Mouse (Mus musculus) splenic B cell, adult 2 months (primary cell): ENCODE measurements around the gene Psmd7.

Experiments used
- DNase-seq: peaks from one replicate; pipeline ENCODE4 v3.0.0-alpha.2; 2011; ENCODE audit warnings: low read depth, low spot score
- H3K27me3 ChIP-seq: 2 replicates; pipeline ENCODE4 v1.6.1; 2012; ENCODE audit warnings: mild to moderate bottlenecking, low read length, moderate library complexity, mixed read lengths; ENCODE audit not compliant: control insufficient read depth, poor library complexity, insufficient read depth, severe bottlenecking
- H3K36me3 ChIP-seq: 2 replicates; pipeline ENCODE4 v1.6.1; 2012; ENCODE audit warnings: mild to moderate bottlenecking, low read length, moderate library complexity, mixed read lengths; ENCODE audit not compliant: control insufficient read depth, poor library complexity, insufficient read depth, severe bottlenecking

Psmd7 gene

DNA sequence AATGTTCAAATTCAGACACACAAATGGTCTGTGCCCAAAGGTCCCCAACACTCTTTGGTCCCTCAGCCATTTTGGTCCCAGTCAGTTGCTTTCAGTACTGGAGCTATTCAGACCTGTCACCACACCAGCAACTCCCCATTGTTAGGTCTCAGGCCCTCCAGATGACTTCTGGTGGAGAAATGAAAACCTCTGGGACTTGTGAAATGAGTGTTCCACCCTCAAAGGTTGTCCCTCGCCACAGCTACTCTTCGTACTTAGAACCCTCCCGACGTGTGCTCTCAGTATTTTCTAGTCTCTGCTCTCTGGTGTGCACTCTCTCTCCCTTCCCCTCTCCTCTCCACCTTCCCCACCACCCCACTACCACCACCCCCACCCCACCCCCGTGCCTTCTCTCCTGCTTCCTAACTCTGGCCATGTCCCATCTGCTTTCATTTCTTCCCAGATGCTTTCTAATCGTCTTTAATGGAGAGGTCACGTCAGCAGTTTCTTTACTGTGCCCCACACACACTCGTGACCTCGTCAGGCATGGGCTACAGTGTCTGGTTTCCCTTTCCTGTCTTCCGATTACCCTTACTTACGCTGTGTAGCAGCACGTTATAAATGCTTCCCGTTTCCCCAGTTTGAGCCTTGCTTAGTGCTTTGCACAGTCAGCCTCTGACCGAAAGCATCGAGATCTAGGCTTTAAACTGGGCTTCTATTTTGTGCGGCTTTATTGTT lies 27.3 kb downstream of the Psmd7 start:
- no peaks in the 10 kb centered on the region for H3K27me3 ChIP-seq
- DNase-seq, result peak; percentile 75

GRCm38 (mm10) chr8:107556511-107556936 lies 31.7 kb downstream of the Psmd7 start:
- no peaks in the 10 kb centered on the region for H3K27me3 ChIP-seq
- H3K36me3 ChIP-seq, result peaks cover 3% of the 10 kb centered on the region
- DNase-seq, result peak; percentile 37

More for the DNA sequence above, 27.3 kb downstream of the Psmd7 start:
- peaks cover 3% of the 10 kb centered on the region for H3K36me3 ChIP-seq

DNA sequence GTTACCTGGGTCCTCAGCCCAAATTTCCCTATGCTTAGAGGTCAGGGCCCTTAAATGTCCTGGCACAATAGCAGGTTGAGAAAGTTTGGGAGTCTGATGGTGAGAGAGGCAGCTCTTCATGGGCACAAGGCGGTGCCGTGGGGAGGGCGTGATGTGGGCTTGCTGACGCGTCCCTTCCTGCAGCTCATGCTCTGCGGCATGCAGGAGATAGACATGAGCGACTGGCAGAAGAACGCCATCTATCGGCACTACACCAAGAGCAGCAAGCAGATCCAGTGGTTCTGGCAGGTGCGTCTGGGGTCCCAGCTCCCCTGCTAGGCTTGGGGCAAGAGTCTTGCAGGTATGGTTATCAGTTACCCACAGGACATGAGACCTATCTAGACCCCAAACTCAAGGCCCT lies 33.0 kb downstream of the Psmd7 start:
- DNase-seq, result peak; percentile 59
- peaks cover 4% of the 10 kb centered on the region for H3K36me3 ChIP-seq
- H3K27me3 ChIP-seq, result no peaks in the 10 kb centered on the region

DNA sequence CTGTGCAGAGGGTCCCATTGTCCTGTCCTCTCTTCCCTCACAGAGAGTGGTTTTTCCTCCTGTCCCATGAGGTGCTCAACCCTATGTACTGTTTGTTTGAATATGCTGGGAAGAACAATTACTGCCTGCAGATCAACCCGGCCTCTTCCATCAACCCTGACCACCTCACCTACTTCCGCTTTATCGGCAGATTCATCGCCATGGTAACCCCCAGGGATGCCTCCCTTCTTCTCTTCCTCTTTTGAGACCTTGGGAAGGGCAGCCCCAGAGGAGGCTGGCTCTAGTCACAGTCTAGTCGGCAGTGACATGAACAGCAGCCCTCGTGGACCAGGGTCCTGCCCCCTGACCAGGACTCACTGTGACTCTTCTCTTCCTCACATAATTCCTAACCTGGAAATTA lies 36.0 kb downstream of the Psmd7 start:
- peak; percentile 78 for DNase-seq
- Histone ChIP-seq H3K36me3 (peaks cover 9% of the 10 kb centered on the region), H3K27me3 (no peaks in the 10 kb centered on the region)

DNA sequence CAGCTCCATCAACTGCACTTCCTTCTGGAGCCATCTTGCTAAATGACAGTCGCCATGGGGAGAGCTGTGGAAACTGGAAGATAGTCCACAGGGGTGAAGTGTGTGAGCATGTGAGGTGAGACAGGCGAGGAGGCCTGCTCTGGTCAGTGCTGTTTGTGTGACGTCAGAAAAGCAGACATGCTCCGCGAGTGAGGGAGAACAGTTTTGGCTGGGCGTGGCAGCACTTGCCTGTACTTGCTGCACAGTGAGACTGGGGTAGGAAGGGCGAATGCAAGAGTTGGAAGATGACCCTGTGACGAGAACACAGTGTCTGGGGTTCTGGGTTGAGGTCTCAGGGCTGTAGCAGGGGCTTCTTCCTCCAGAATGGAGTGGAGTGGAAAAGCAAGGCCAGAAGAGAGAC lies 41.4 kb downstream of the Psmd7 start:
- DNase-seq, result no peak
- Histone ChIP-seq H3K27me3 (no peaks in the 10 kb centered on the region), H3K36me3 (peaks cover 12% of the 10 kb centered on the region)

GRCm38 (mm10) chr8:107546154-107546553 lies 42.1 kb downstream of the Psmd7 start:
- DNase-seq, result no peak
- Histone ChIP-seq H3K36me3 (peaks cover 12% of the 10 kb centered on the region), H3K27me3 (no peaks in the 10 kb centered on the region)

DNA sequence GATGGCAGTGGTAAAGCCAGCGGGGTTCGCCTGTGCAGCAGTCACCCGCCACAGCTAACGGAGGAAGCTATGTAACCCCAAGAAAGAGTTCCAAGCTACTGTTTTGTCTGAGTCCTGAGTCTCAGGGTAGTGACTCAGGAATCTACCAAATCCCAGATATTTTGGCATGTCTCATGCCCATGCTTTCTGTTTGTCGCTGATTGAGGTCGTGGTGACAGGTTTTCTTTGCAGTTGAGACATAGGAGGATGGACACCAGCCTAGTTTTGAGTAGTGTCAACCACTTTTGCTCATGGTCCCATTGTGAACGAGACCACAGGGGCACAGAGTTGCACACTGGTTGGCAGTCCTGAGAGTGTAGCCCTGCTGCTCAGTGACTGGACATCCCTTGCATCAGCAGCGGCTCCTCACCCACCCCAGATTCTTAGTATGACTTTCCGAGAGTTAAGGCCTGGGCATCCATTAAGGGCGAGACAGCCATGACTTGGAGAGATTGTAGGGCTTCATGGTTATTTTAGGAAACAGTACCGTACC lies 42.6 kb downstream of the Psmd7 start:
- no peak for DNase-seq
- no peaks in the 10 kb centered on the region for H3K27me3 ChIP-seq
- H3K36me3 ChIP-seq, result peaks cover 12% of the 10 kb centered on the region

- peaks cover 7% of the 10 kb centered on the region for H3K36me3 ChIP-seq
- H3K27me3 ChIP-seq, result no peaks in the 10 kb centered on the region
- DNase-seq, result no peak
These were observed 43.6 kb downstream of the Psmd7 start for GRCm38 (mm10) chr8:107544651-107545174.

- DNase-seq, result no peak
- Histone ChIP-seq H3K36me3 (peaks cover 7% of the 10 kb centered on the region), H3K27me3 (no peaks in the 10 kb centered on the region)
These were observed 44.1 kb downstream of the Psmd7 start for GRCm38 (mm10) chr8:107544211-107544610.

DNA sequence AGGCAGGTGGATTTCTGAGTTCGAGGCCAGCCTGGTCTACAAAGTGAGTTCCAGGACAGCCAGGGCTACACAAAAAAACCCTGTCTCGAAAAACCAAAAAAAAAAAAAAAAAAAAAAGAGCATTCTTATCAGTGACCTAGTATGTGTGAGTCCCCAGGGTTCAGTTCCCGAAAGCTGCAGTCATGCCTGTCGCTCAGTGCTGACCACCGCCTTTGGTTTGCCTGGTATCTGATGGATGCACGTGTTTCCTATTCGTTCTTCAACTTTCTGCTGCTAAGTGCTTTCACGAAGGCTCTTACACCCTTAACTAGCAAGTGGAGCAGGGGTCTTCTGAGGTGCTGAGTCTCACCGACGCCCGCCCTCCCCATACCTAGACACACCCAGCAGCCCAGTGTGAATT lies 44.5 kb downstream of the Psmd7 start:
- Histone ChIP-seq H3K27me3 (no peaks in the 10 kb centered on the region), H3K36me3 (peaks cover 6% of the 10 kb centered on the region)
- no peak for DNase-seq

DNA sequence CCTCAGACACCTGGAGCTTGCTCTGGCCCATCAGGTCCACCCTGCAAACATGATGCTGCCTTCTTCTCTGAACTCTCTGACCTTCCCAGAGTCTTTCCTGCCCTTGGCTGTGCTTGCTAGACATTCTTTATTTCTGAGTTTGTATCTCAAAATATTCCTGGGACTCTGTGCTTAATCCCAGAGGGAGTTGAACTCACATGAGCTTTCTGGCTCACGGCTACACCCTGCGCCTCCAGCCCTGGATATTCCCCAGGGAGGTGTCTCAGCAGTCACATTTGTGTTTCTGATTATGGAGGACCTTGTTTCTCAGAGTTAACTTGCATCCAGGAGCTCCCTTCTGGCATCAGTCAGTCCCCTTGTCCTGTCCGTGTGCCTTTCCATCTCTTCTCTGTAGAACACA lies 46.1 kb downstream of the Psmd7 start:
- no peak for DNase-seq
- Histone ChIP-seq H3K27me3 (no peaks in the 10 kb centered on the region), H3K36me3 (peaks cover 4% of the 10 kb centered on the region; the same call in 1 of the 2 replicates)

- Histone ChIP-seq H3K36me3 (peaks cover 4% of the 10 kb centered on the region; the same call in 1 of the 2 replicates), H3K27me3 (no peaks in the 10 kb centered on the region)
- DNase-seq, result no peak
These were observed 46.9 kb downstream of the Psmd7 start for GRCm38 (mm10) chr8:107541369-107541768.

- Histone ChIP-seq H3K27me3 (no peaks in the 10 kb centered on the region), H3K36me3 (peaks cover 4% of the 10 kb centered on the region; the same call in 1 of the 2 replicates)
- DNase-seq, result no peak
These were observed 47.6 kb downstream of the Psmd7 start for GRCm38 (mm10) chr8:107540623-107541022.

- peaks cover 4% of the 10 kb centered on the region; the same call in 1 of the 2 replicates for H3K36me3 ChIP-seq
- H3K27me3 ChIP-seq, result no peaks in the 10 kb centered on the region
- no peak for DNase-seq
These were observed 50.8 kb downstream of the Psmd7 start for GRCm38 (mm10) chr8:107537472-107537871.
